Mouse (Mus musculus) bone marrow macrophage, adult 2 months (primary cell): ENCODE measurements at regions not wholly inside any gene's neighbourhood (a gene's known extent, or its start where the extent isn't known, plus 50 kb on each side); places are given as distances from the start of the nearest gene placed in this dataset.

Experiments used
- CTCF ChIP-seq: IDR thresholded peaks from 2 replicates; pipeline ENCODE4 v1.5.1; 2012; ENCODE audit warnings: low read depth, mild to moderate bottlenecking, low read length, moderate library complexity
- POLR2A ChIP-seq: IDR thresholded peaks from 2 replicates; pipeline ENCODE4 v1.6.1; 2012; ENCODE audit warnings: mild to moderate bottlenecking, low read depth, low read length, borderline replicate concordance

DNA sequence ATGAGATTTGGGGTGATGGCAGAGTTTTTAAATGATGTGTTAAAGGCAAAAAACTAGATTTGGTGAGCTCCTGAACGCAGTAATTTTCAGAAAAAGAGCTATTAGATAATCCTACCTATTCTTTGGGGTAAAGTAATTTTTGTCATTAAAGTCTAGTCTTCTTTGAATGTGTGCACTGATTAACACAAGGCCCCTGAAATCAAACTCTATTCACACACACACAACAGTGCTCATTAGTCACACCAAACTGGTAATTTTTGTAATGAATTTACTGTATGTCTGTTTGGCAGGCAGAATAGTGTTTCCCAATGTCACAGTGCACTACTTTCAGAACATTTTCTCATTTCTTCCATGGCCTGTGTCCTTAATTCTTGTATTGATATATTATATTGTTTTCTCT lies 296.8 kb downstream of the Arl6ip6 start:
- TF ChIP-seq CTCF (no peak), POLR2A (no peak)
